Mouse (Mus musculus) brain, embryonic 14.5 days (tissue): Measurements from ENCODE around the gene Vac14.

Experiments used
- CTCF ChIP-seq: fragments of 200-500 bp; IDR thresholded peaks from 2 replicates; pipeline ENCODE4 v1.5.1; 2012; ENCODE audit warnings: inconsistent platforms, mild to moderate bottlenecking, moderate library complexity, borderline replicate concordance; ENCODE audit not compliant: insufficient read depth, insufficient read length; ENCODE audit errors: extremely low read depth
- POLR2A ChIP-seq: fragments of 200-500 bp; IDR thresholded peaks from 2 replicates; pipeline ENCODE4 v1.6.1; 2012; ENCODE audit warnings: mild to moderate bottlenecking, inconsistent platforms, borderline replicate concordance; ENCODE audit not compliant: poor library complexity, insufficient read depth, insufficient read length, severe bottlenecking; ENCODE audit errors: extremely low read depth

DNA sequence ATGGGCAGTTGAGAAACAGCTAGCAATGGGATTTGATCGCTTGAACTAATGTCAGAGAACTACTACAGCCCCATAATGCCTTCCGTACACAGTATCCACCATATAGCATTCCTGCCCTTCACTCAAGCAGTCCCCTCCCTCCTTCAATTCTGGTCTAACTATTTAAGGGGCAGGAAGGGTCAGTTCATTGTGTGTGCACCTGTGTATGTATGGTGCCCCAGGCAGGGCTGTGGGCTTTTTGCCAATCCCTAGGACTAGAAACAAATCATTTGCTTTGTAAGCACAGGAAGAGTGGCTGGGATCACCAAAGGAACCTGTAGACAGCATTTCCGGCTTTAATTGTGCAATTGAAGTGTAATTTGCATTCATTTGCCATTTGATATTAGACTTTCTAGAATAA, 46.6 kb downstream of the Vac14 start:
- TF ChIP-seq CTCF (no peak), POLR2A (no peak)
